Mouse (Mus musculus) spleen, adult 12 weeks (tissue): ENCODE results near the gene Tmem132b.
A peak's percentile ranks its signal among the peaks of the same experiment; 100 is the strongest.

Experiments
- DNase-seq: peaks from one replicate; pipeline ENCODE4 v3.0.0; 2022; ENCODE audit warnings: low spot score

Tmem132b gene

GRCm38 (mm10) chr5:125515006-125515405 is 16.6 kb upstream of the Tmem132b start:
- no peak for DNase-seq

DNA sequence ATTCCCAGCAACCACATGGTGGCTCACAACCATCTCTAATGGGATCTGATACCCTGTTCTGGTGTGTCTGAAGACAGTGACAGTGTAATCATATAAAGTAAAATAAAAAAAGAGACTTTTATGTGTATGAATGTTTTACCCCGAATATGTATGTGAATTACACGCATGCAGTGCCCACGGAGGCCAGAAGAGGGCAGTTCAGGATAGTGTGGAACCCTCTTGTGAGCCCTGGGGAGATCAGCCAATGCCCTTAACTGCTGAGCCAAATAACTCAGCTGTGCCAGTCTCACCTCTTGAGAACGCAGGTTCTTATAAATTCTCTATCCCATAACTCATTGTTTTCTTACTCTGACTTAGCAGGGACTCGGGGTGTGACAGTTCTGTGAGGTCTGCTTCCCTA is 12.9 kb upstream of the Tmem132b start:
- DNase-seq = no peak

GRCm38 (mm10) chr5:125520930-125521590 is 10.5 kb upstream of the Tmem132b start:
- no peak for DNase-seq

DNA sequence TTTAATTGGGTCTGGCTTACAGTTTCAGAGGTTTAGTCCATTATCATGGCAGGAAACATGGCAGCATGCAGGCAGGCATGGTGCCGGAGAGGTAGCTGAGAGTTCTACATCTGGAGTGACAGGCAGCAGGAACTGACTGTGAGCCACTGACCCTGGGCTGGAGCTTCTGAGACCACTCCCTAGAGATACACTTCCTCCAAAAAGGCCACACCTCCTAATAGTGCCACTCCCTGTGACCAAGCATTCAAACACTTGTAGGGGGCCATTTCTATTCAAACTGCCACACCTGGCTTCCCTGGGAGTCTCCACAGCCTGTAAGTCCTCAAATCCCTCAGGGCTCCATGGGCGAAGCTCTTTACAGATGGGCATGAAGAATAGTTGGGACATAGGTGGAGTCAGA is 8.2 kb upstream of the Tmem132b start:
- DNase-seq = no peak

DNA sequence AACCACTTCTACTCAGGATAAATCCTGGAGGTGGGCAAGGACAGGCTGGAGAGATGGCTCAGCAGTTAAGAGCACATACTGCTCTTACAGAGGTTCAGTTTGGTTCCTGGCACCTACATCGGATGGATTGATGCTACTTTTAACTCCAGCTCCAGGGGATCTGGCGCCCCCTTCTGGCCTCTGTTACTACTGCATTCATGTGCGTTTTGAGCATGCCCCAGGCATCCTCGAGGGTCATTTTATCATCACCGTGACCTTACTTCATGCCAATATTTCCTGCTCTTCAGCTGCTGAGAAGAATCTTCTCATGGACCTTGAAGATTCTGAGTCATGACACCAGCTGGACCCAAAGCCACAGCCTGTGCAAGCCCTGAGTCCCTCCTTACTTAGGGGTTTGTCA is 6.1 kb upstream of the Tmem132b start:
- DNase-seq = no peak

DNA sequence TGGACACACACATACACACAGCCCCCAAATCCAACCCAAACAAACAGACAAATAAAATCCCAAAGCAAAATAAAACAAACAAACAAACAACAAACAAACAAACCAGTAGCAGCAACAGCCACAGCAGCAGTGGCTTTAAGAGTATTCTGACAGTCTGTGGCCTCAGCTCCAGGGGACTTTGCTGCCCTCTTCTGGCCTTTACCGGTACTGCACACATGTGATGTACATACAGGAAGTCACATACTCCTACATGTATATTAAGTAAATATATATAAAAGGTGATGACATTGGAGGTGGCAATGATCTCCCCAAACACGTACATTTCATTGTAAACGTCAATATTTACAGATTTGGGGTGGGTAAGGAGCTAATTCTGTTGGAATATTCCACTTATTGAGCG is 5.1 kb upstream of the Tmem132b start:
- peak; percentile 26 for DNase-seq

DNA sequence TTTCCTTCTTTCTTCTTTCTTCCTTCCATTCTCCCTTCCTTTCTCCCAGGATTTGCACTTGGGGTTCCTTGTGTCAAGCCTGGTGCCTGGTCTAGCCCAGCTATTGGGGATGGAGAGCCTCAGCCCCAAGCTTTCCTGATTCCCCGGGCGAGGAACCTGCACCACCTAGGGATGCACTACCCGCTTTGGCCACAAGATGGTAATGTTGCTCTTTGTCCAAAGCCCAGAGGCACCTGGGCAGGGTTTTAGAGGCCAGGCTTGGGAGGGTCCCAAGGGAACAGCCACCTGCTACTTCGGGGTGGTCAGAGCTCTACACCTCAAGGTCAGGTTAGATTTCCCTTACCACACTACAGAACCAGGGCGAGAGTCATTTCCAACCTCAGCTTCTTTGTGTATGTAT is 2.5 kb upstream of the Tmem132b start:
- peak; percentile 35 for DNase-seq

DNA sequence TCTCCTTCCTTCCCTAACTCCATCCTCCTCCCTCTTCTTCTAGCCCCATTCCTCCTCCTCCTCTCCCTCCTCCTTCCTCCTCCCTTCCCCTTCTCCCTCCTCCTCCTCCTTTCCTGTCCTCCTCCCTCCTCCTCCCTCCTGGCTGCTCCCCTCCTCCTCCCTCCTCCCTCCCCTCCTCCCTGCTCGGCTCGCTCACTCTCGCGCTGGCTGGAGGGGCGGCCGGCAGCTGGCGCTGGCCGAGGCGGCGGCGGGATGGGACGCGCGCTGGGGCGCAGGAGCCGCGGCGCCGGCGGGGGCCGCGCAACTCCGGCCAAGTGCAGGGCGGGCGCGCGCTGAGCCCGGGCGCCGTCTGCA is 594 bp downstream of the Tmem132b start:
- DNase-seq = no peak

GRCm38 (mm10) chr5:125532545-125533224 is 1.1 kb downstream of the Tmem132b start:
- no peak for DNase-seq

- DNase-seq = no peak
Measured at GRCm38 (mm10) chr5:125533225-125533900, 1.8 kb downstream of the Tmem132b start.

- DNase-seq = no peak
Measured at GRCm38 (mm10) chr5:125534168-125534610, 2.6 kb downstream of the Tmem132b start.

- no peak for DNase-seq
Measured at GRCm38 (mm10) chr5:125534611-125535324, 3.2 kb downstream of the Tmem132b start.

DNA sequence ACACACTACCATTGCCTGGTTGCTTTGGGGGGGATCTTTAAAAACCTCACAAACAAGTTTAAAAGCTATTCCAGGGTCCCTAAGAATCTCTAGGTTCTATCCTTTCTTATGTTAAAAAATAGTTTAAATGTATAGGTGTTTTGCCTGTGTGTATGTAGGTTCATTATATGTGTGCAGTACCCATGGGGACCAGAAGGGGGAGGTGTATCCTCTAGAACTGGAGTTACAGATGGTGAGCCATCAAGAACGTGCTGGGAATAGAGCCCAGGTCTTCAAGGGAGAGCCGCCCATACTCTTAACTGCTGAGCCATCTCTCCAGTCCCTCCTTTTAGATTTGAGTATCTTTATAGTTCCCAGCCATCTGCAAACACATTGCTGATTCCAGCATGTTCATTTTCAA is 13.5 kb downstream of the Tmem132b start:
- DNase-seq = no peak

GRCm38 (mm10) chr5:125546293-125546692 is 14.7 kb downstream of the Tmem132b start:
- DNase-seq = no peak

DNA sequence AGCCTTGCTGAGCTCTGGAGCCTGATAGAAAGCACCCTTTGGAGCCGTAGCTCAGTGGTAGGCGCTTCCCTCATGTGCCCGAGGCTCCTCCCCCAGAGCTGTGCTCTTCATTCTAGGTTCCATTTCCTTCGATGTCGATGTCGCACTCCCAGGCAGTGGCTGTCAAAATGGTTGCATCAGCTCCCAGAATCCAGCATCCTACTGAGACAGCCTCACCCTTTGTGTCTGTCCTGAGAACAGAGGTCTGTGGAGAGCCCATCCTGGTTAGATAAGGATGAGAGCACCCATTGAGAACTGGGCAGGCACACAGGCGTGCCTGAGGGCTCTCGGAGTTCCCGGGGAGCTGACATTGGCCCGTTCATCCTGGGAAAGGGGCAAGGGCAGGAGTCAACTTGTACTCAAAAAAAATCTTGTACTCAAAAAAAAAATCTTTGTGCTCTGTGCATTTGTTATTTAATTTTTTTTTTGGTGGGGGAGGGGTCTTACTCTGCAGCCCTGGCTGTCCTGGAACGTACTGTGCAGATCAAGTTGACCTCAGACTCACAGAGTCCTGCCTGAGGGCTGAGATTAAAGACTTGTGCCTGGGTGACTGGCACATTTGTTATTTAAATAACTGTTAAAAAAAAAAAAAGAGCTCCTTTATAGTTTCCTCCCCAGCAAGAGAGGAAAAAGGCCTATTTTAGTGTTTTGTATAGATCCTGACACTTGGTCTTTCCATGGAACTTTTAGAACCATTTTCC is 18.3 kb downstream of the Tmem132b start:
- no peak for DNase-seq

- DNase-seq = no peak
Measured at GRCm38 (mm10) chr5:125555732-125556131, 24.2 kb downstream of the Tmem132b start.

GRCm38 (mm10) chr5:125563492-125563891 is 31.9 kb downstream of the Tmem132b start:
- DNase-seq = no peak

DNA sequence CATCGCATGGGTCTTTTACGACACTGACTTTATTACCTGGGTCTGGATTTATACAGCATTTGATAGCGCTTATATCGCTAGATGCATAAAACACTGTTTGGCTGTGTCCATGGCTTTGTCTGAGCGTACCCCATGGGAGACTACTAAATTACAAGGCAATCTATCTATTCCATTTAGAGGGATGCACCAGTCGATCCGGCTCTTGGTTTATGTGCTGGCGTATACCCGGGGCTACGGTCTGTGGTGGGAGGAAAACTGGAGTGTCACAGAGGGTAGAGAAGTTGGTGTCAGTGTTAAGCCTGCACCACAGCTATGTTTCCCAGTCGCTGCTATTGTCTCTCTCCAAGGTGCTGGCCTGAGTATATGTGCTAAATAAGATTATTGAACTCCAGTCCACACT is 34.2 kb downstream of the Tmem132b start:
- no peak for DNase-seq

- no peak for DNase-seq
Measured at GRCm38 (mm10) chr5:125568457-125568856, 36.9 kb downstream of the Tmem132b start.

GRCm38 (mm10) chr5:125572011-125572410 is 40.4 kb downstream of the Tmem132b start:
- DNase-seq = no peak

- no peak for DNase-seq
Measured at GRCm38 (mm10) chr5:125574886-125575285, 43.3 kb downstream of the Tmem132b start.

DNA sequence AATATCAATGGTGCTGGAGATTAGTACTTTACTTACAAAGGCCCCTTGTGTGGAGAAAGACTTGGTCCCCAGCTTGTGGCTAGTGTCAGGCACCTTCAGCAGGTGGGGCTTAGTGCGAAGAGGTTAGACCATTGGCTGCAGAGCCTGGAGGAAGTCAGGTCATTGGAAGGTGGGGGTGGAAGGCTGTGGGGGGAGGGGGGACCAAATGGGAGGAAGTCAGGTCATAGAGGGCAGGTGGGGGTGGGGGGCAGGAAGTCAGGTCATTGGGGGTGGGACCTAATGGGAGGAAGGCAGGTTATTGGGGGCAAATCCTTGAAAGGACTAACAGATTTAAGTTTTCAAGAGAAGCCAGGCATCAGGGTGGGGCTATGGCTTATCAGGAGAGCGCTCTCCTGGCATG is 44.3 kb downstream of the Tmem132b start:
- DNase-seq = no peak
